Mouse (Mus musculus): ENCODE measurements at regions not wholly inside any gene's neighbourhood (a gene's known extent, or its start where the extent isn't known, plus 50 kb on each side); places are given as distances from the start of the nearest gene placed in this dataset.
A peak's percentile ranks its signal among the peaks of the same experiment; 100 is the strongest.

GRCm38 (mm10) chr12:50847976-50848375 lies 199.1 kb upstream of the Prkd1 start:
- no peak for ATAC-seq (ENCODE audit: insufficient read depth)
- peak; percentile 18 for DNase-seq
- Histone ChIP-seq H3K9ac (no peak overlapping the region), H3K9me3 (ENCODE audit: low read depth, low read length) (no peaks in the 10 kb centered on the region), H3K4me3 (ENCODE audit: low read depth, low read length) (no peak overlapping the region), H3K4me2 (no peak overlapping the region), H3K27ac (ENCODE audit: low read depth) (no peak overlapping the region), H3K4me1 (ENCODE audit: insufficient read depth) (no peaks in the 10 kb centered on the region), H3K27me3 (ENCODE audit: insufficient read depth, low read length) (no peaks in the 10 kb centered on the region), H3K36me3 (ENCODE audit: insufficient read depth) (no peaks in the 10 kb centered on the region)
- TF ChIP-seq CTCF (IDR thresholded peaks at IDR 0.05; ENCODE audit: low read depth) = no peak
- 69% methylated on average over 3 of the region's 3 CpGs for WGBS

- no peak for DNase-seq
- H3K4me3 ChIP-seq (ENCODE audit: low read depth, low read length) = no peak overlapping the region
- no peaks in the 10 kb centered on the region for H3K27me3 ChIP-seq (ENCODE audit: insufficient read depth, low read length)
- no peaks in the 10 kb centered on the region for H3K36me3 ChIP-seq (ENCODE audit: insufficient read depth)
- no peak overlapping the region for H3K4me2 ChIP-seq
- no peak overlapping the region for H3K27ac ChIP-seq (ENCODE audit: low read depth)
- no peak for ATAC-seq (ENCODE audit: insufficient read depth)
- H3K9ac ChIP-seq = no peak overlapping the region
- WGBS = 78% methylated on average over 6 of the region's 6 CpGs
- no peak for TF ChIP-seq CTCF (IDR thresholded peaks at IDR 0.05; ENCODE audit: low read depth)
- no peaks in the 10 kb centered on the region for H3K4me1 ChIP-seq (ENCODE audit: insufficient read depth)
- no peaks in the 10 kb centered on the region for H3K9me3 ChIP-seq (ENCODE audit: low read depth, low read length)
Measured at GRCm38 (mm10) chr12:50842744-50843143, 193.8 kb upstream of the Prkd1 start.

- TF ChIP-seq CTCF (IDR thresholded peaks at IDR 0.05; ENCODE audit: low read depth) = no peak
- no peak overlapping the region for H3K27ac ChIP-seq (ENCODE audit: low read depth)
- no peak for DNase-seq
- H3K9me3 ChIP-seq (ENCODE audit: low read depth, low read length) = no peaks in the 10 kb centered on the region
- 75% methylated on average over 2 of the region's 2 CpGs for WGBS
- no peaks in the 10 kb centered on the region for H3K4me1 ChIP-seq (ENCODE audit: insufficient read depth)
- H3K4me2 ChIP-seq = no peak overlapping the region
- no peak overlapping the region for H3K4me3 ChIP-seq (ENCODE audit: low read depth, low read length)
- no peaks in the 10 kb centered on the region for H3K36me3 ChIP-seq (ENCODE audit: insufficient read depth)
- H3K9ac ChIP-seq = no peak overlapping the region
- H3K27me3 ChIP-seq (ENCODE audit: insufficient read depth, low read length) = no peaks in the 10 kb centered on the region
- no peak for ATAC-seq (ENCODE audit: insufficient read depth)
Measured at GRCm38 (mm10) chr12:50839391-50839790, 190.5 kb upstream of the Prkd1 start.

- ATAC-seq (ENCODE audit: insufficient read depth) (no peak), DNase-seq (no peak)
- Histone ChIP-seq H3K4me1 (ENCODE audit: insufficient read depth) (no peaks in the 10 kb centered on the region), H3K4me3 (ENCODE audit: low read depth, low read length) (no peak overlapping the region), H3K9ac (no peak overlapping the region), H3K27me3 (ENCODE audit: insufficient read depth, low read length) (no peaks in the 10 kb centered on the region), H3K27ac (ENCODE audit: low read depth) (no peak overlapping the region), H3K4me2 (no peak overlapping the region), H3K9me3 (ENCODE audit: low read depth, low read length) (no peaks in the 10 kb centered on the region), H3K36me3 (ENCODE audit: insufficient read depth) (no peaks in the 10 kb centered on the region)
- no peak for TF ChIP-seq CTCF (IDR thresholded peaks at IDR 0.05; ENCODE audit: low read depth)
- 57% methylated on average over 7 of the region's 7 CpGs for WGBS
Measured at GRCm38 (mm10) chr12:50808731-50809281, 159.9 kb upstream of the Prkd1 start.

GRCm38 (mm10) chr12:50804391-50804790 lies 155.5 kb upstream of the Prkd1 start:
- ATAC-seq (ENCODE audit: insufficient read depth) = no peak
- Histone ChIP-seq H3K27ac (ENCODE audit: low read depth) (no peak overlapping the region), H3K27me3 (ENCODE audit: insufficient read depth, low read length) (no peaks in the 10 kb centered on the region), H3K4me2 (no peak overlapping the region), H3K9me3 (ENCODE audit: low read depth, low read length) (no peaks in the 10 kb centered on the region), H3K4me1 (ENCODE audit: insufficient read depth) (no peaks in the 10 kb centered on the region), H3K4me3 (ENCODE audit: low read depth, low read length) (no peak overlapping the region), H3K9ac (no peak overlapping the region), H3K36me3 (ENCODE audit: insufficient read depth) (no peaks in the 10 kb centered on the region)
- no peak for DNase-seq
- 48% methylated on average over 3 of the region's 3 CpGs for WGBS
- no peak for TF ChIP-seq CTCF (IDR thresholded peaks at IDR 0.05; ENCODE audit: low read depth)

- Histone ChIP-seq H3K9ac (no peak overlapping the region), H3K9me3 (ENCODE audit: low read depth, low read length) (no peaks in the 10 kb centered on the region), H3K4me2 (no peak overlapping the region), H3K27ac (ENCODE audit: low read depth) (no peak overlapping the region), H3K27me3 (ENCODE audit: insufficient read depth, low read length) (no peaks in the 10 kb centered on the region), H3K4me1 (ENCODE audit: insufficient read depth) (no peaks in the 10 kb centered on the region), H3K4me3 (ENCODE audit: low read depth, low read length) (no peak overlapping the region), H3K36me3 (ENCODE audit: insufficient read depth) (no peaks in the 10 kb centered on the region)
- DNase-seq = no peak
- no peak for ATAC-seq (ENCODE audit: insufficient read depth)
- WGBS = 63% methylated on average over 8 of the region's 8 CpGs
- no peak for TF ChIP-seq CTCF (IDR thresholded peaks at IDR 0.05; ENCODE audit: low read depth)
Measured at GRCm38 (mm10) chr12:50765156-50765940, 116.5 kb upstream of the Prkd1 start.

- no peak overlapping the region for H3K4me2 ChIP-seq
- no peak for TF ChIP-seq CTCF (IDR thresholded peaks at IDR 0.05; ENCODE audit: low read depth)
- WGBS = 52% methylated on average over 2 of the region's 2 CpGs
Measured at GRCm38 (mm10) chr12:50764457-50764856, 115.6 kb upstream of the Prkd1 start.

More at GRCm38 (mm10) chr12:50764457-50764856, 115.6 kb upstream of the Prkd1 start:
- Histone ChIP-seq H3K36me3 (ENCODE audit: insufficient read depth) (no peaks in the 10 kb centered on the region), H3K9ac (no peak overlapping the region), H3K9me3 (ENCODE audit: low read depth, low read length) (no peaks in the 10 kb centered on the region), H3K4me3 (ENCODE audit: low read depth, low read length) (no peak overlapping the region), H3K4me1 (ENCODE audit: insufficient read depth) (no peaks in the 10 kb centered on the region), H3K27ac (ENCODE audit: low read depth) (no peak overlapping the region), H3K27me3 (ENCODE audit: insufficient read depth, low read length) (no peaks in the 10 kb centered on the region)
- no peak for DNase-seq
- no peak for ATAC-seq (ENCODE audit: insufficient read depth)

Data from lung, embryonic 14.5 days (tissue).